Mouse (Mus musculus) neural tube, embryonic 10.5 days (tissue): ENCODE results near the gene Ism2.
"Not testable (repeated sequence)": the region's sequence is repeated elsewhere in the genome, so short reads cannot be mapped to it uniquely, and the experiment has no call there.

ENCODE experiments used
- DNase-seq: peaks from one replicate; pipeline ENCODE4 v3.0.0-alpha.2; 2017; ENCODE audit warnings: low spot score; ENCODE audit errors: extremely low spot score

Ism2 gene

GRCm38 (mm10) chr12:87299657-87300440, at the start of gene Ism2:
Gene Ism2, minus strand, starts transcription at chr12:87299705.
- peak; percentile 63 for DNase-seq

- no peak for DNase-seq
These were observed 48.5 kb upstream of the Ism2 start for GRCm38 (mm10) chr12:87348029-87348428.

- no peak for DNase-seq
These were observed 48.0 kb upstream of the Ism2 start for GRCm38 (mm10) chr12:87347511-87347910.

- DNase-seq: no peak
These were observed 43.6 kb upstream of the Ism2 start for GRCm38 (mm10) chr12:87343084-87343605.

- DNase-seq: no peak
These were observed 38.6 kb upstream of the Ism2 start for GRCm38 (mm10) chr12:87338082-87338481.

GRCm38 (mm10) chr12:87334886-87335285, 35.4 kb upstream of the Ism2 start:
- DNase-seq: no peak

- DNase-seq: no peak
These were observed 34.3 kb upstream of the Ism2 start for GRCm38 (mm10) chr12:87333794-87334193.

GRCm38 (mm10) chr12:87332511-87332910, 33.0 kb upstream of the Ism2 start:
- DNase-seq: no peak

GRCm38 (mm10) chr12:87331908-87332307, 32.4 kb upstream of the Ism2 start:
- DNase-seq: no peak

- DNase-seq: no peak
These were observed 31.6 kb upstream of the Ism2 start for GRCm38 (mm10) chr12:87331053-87331456.

- no peak for DNase-seq
These were observed 30.7 kb upstream of the Ism2 start for GRCm38 (mm10) chr12:87330213-87330612.

- no peak for DNase-seq
These were observed 28.5 kb upstream of the Ism2 start for GRCm38 (mm10) chr12:87328025-87328424.

GRCm38 (mm10) chr12:87327610-87328009, 28.1 kb upstream of the Ism2 start:
- DNase-seq: no peak

GRCm38 (mm10) chr12:87325452-87325851, 25.9 kb upstream of the Ism2 start:
- DNase-seq: no peak

GRCm38 (mm10) chr12:87319229-87319628, 19.7 kb upstream of the Ism2 start:
- no peak for DNase-seq

- no peak for DNase-seq
These were observed 18.4 kb upstream of the Ism2 start for GRCm38 (mm10) chr12:87317951-87318350.

- no peak for DNase-seq
These were observed 13.6 kb upstream of the Ism2 start for GRCm38 (mm10) chr12:87313098-87313497.

- DNase-seq: not testable (repeated sequence)
These were observed 7.0 kb upstream of the Ism2 start for GRCm38 (mm10) chr12:87306584-87306844.

- DNase-seq: no peak
These were observed 6.5 kb upstream of the Ism2 start for GRCm38 (mm10) chr12:87305767-87306583.

- no peak for DNase-seq
These were observed 1.7 kb upstream of the Ism2 start for GRCm38 (mm10) chr12:87301189-87301588.

- no peak for DNase-seq
These were observed 861 bp upstream of the Ism2 start for GRCm38 (mm10) chr12:87300441-87300690.

GRCm38 (mm10) chr12:87299037-87299656, 358 bp downstream of the Ism2 start:
- DNase-seq: peak; percentile 22
